Mouse (Mus musculus) c-Kit-positive CD71-positive TER-119-negative erythroid progenitor cells, embryonic 14.5 days (primary cell): ENCODE measurements at regions not wholly inside any gene's neighbourhood (a gene's known extent, or its start where the extent isn't known, plus 50 kb on each side); places are given as distances from the start of the nearest gene placed in this dataset.

Source experiments
- DNase-seq: peaks from one replicate; pipeline ENCODE4 v3.0.0-alpha.2; 2013; ENCODE audit warnings: low read depth

- DNase-seq: no peak
These were observed 1266.9 kb upstream of the A1bg start for GRCm38 (mm10) chr15:62189565-62190181.

- DNase-seq: no peak
These were observed 1263.7 kb upstream of the A1bg start for GRCm38 (mm10) chr15:62186548-62186947.

GRCm38 (mm10) chr15:62183803-62184202 lies 1261.0 kb upstream of the A1bg start:
- no peak for DNase-seq

- no peak for DNase-seq
These were observed 1258.7 kb upstream of the A1bg start for GRCm38 (mm10) chr15:62181454-62181910.

- DNase-seq: no peak
These were observed 1257.9 kb upstream of the A1bg start for GRCm38 (mm10) chr15:62180718-62181117.

GRCm38 (mm10) chr15:62179801-62180200 lies 1257.0 kb upstream of the A1bg start:
- no peak for DNase-seq

GRCm38 (mm10) chr15:62178568-62178967 lies 1255.8 kb upstream of the A1bg start:
- DNase-seq: no peak

GRCm38 (mm10) chr15:62177768-62178410 lies 1255.1 kb upstream of the A1bg start:
- no peak for DNase-seq

GRCm38 (mm10) chr15:62176076-62176475 lies 1253.3 kb upstream of the A1bg start:
- no peak for DNase-seq

GRCm38 (mm10) chr15:62173633-62174543 lies 1251.1 kb upstream of the A1bg start:
- DNase-seq: no peak

- no peak for DNase-seq
These were observed 1248.8 kb upstream of the A1bg start for GRCm38 (mm10) chr15:62171632-62172031.

- no peak for DNase-seq
These were observed 1248.4 kb upstream of the A1bg start for GRCm38 (mm10) chr15:62171167-62171566.

- no peak for DNase-seq
These were observed 1247.5 kb upstream of the A1bg start for GRCm38 (mm10) chr15:62170337-62170736.

GRCm38 (mm10) chr15:62169591-62170019 lies 1246.8 kb upstream of the A1bg start:
- DNase-seq: no peak

- no peak for DNase-seq
These were observed 1246.3 kb upstream of the A1bg start for GRCm38 (mm10) chr15:62168958-62169590.

GRCm38 (mm10) chr15:62168522-62168921 lies 1245.7 kb upstream of the A1bg start:
- no peak for DNase-seq

- DNase-seq: no peak
These were observed 1244.0 kb upstream of the A1bg start for GRCm38 (mm10) chr15:62166786-62167185.

- DNase-seq: no peak
These were observed 1243.2 kb upstream of the A1bg start for GRCm38 (mm10) chr15:62165826-62166500.

- DNase-seq: no peak
These were observed 1242.1 kb upstream of the A1bg start for GRCm38 (mm10) chr15:62164766-62165410.

GRCm38 (mm10) chr15:62163203-62163602 lies 1240.4 kb upstream of the A1bg start:
- no peak for DNase-seq

- no peak for DNase-seq
These were observed 1239.9 kb upstream of the A1bg start for GRCm38 (mm10) chr15:62162648-62163194.
